Comparison of ENCODE assay signal across 15 mouse cellular contexts in genomic region chr19:45065226-45065625, GRCm38 (mm10). TPM values are rescaled to one million over a fixed set of nuclear protein-coding genes. Genes with fewer than 3 reads are reported as not detected.
DNase-seq lines count a peak whose midpoint lies in the region; ATAC-seq and TF ChIP-seq lines count a peak whose summit lies in the region.
"Had no signal": no experiment of that assay in that cellular context is flagged by ENCODE, and none has a peak within 500 bp of the region (broad histone marks: within the 10 kb centered on the region; RNA-seq: fewer than 3 reads in every experiment).

No protein-coding gene starts in this region.

- no peak for DNase-seq in kidney, adult 11 months
- no peak for DNase-seq in G1E (ENCODE audit: low spot score)
- no peak for DNase-seq in heart, adult 18-20 months
- no peak for DNase-seq in thymus, adult 2 months
- DNase-seq: cerebellum, postnatal 25 days; gastrocnemius, postnatal 14 days; lung, postnatal 36 days had no signal

- no peak overlapping the region for H3K27ac ChIP-seq in kidney, embryonic 15.5 days
- no peak overlapping the region for H3K27ac ChIP-seq in ES-Bruce4 (ENCODE audit: insufficient read depth, low read length)
- no peak overlapping the region for H3K27ac ChIP-seq in midbrain, embryonic 16.5 days (ENCODE audit: low read length)
- H3K27ac ChIP-seq in thymus, adult 2 months (ENCODE audit: control insufficient read depth, insufficient read depth, low read length), result no peak overlapping the region
- H3K27ac ChIP-seq: midbrain, embryonic 12.5 days had no signal

- no peak for TF ChIP-seq CTCF in ES-Bruce4 (IDR thresholded peaks at IDR 0.05; ENCODE audit: low read depth, low read length)
- no peak for TF ChIP-seq CTCF in G1E (IDR thresholded peaks at IDR 0.05; ENCODE audit: low read depth, low read length)
- TF ChIP-seq CTCF in thymus, adult 2 months (IDR thresholded peaks at IDR 0.05; ENCODE audit: borderline replicate concordance, control insufficient read depth, extremely low read depth, insufficient read depth, low read length, poor library complexity), result no peak

- no peaks in the 10 kb centered on the region for H3K9me3 ChIP-seq in kidney, embryonic 15.5 days (replicated peaks)
- H3K9me3 ChIP-seq in ES-Bruce4 (replicated peaks; ENCODE audit: control insufficient read depth, insufficient read depth, low read length, poor library complexity, severe bottlenecking), result no peaks in the 10 kb centered on the region
- no peaks in the 10 kb centered on the region for H3K9me3 ChIP-seq in G1E (replicated peaks)
- H3K9me3 ChIP-seq in midbrain, embryonic 16.5 days (replicated peaks; ENCODE audit: control insufficient read depth, low read length, poor library complexity, severe bottlenecking), result no peaks in the 10 kb centered on the region
- H3K9me3 ChIP-seq: midbrain, embryonic 12.5 days had no signal

- ATAC-seq in kidney, embryonic 15.5 days (replicated peaks; ENCODE audit: low FRiP score), result no peak
- ATAC-seq in G1E (ENCODE audit: extremely low read depth, insufficient number of reproducible peaks, low FRiP score, poor library complexity, severe bottlenecking), result no peak
- no peak for ATAC-seq in midbrain, embryonic 16.5 days
- ATAC-seq: intestine, postnatal 0 days; Patski had no signal

- no peak for TF ChIP-seq EP300 in ES-Bruce4 (IDR thresholded peaks at IDR 0.05; ENCODE audit: insufficient read depth, low read depth, low read length)

- WGBS in kidney, embryonic 15.5 days, result 5% methylated on average over 21 of the region's 21 CpGs
- WGBS in midbrain, embryonic 16.5 days, result 6% methylated on average over 20 of the region's 21 CpGs
- 72% methylated on average over 21 of the region's 21 CpGs for WGBS in thymus, adult 2 months

- H3K4me1 ChIP-seq in kidney, embryonic 15.5 days, result peaks cover 9% of the 10 kb centered on the region; the same call in 1 of the 2 replicates
- H3K4me1 ChIP-seq in ES-Bruce4 (ENCODE audit: control insufficient read depth, insufficient read depth, low read length) (peaks cover 1% of the 10 kb centered on the region), G1E (ENCODE audit: insufficient read depth, low read depth, low read length) (peaks cover 73% of the 10 kb centered on the region)
- peaks cover 4% of the 10 kb centered on the region; the same call in 1 of the 2 replicates for H3K4me1 ChIP-seq in midbrain, embryonic 16.5 days (ENCODE audit: control insufficient read depth, insufficient read depth, low read length)
- H3K4me1 ChIP-seq in thymus, adult 2 months (replicated peaks; ENCODE audit: control insufficient read depth, insufficient read depth, low read length), result no peaks in the 10 kb centered on the region

- no peaks in the 10 kb centered on the region for H3K36me3 ChIP-seq in kidney, embryonic 15.5 days
- no peaks in the 10 kb centered on the region for H3K36me3 ChIP-seq in ES-Bruce4 (ENCODE audit: control insufficient read depth, insufficient read depth, low read length, poor library complexity, severe bottlenecking)
- no peaks in the 10 kb centered on the region for H3K36me3 ChIP-seq in G1E (replicated peaks)
- H3K36me3 ChIP-seq in midbrain, embryonic 16.5 days (ENCODE audit: control insufficient read depth, insufficient read depth, low read length), result no peaks in the 10 kb centered on the region
- no peaks in the 10 kb centered on the region for H3K36me3 ChIP-seq in thymus, adult 2 months (ENCODE audit: control insufficient read depth, insufficient read depth, low read length)
- H3K36me3 ChIP-seq: midbrain, embryonic 12.5 days had no signal

- H3K4me3 ChIP-seq in kidney, embryonic 15.5 days (replicated peaks), result 0 out of 2 replicates have a peak overlapping the region, but pooled peaks have one; percentile 2
- H3K4me3 ChIP-seq in ES-Bruce4 (ENCODE audit: low read depth, low read length) (peak overlapping the region; percentile 52), G1E (ENCODE audit: low read depth, low read length) (peak overlapping the region; percentile 13; the same call in 1 of the 2 replicates)
- no peak overlapping the region for H3K4me3 ChIP-seq in midbrain, embryonic 16.5 days (ENCODE audit: low read depth, low read length)
- H3K4me3 ChIP-seq in thymus, adult 2 months (ENCODE audit: control insufficient read depth, insufficient read depth, low read length), result no peak overlapping the region
- H3K4me3 ChIP-seq: midbrain, embryonic 12.5 days had no signal

- no peak overlapping the region for H3K4me2 ChIP-seq in kidney, embryonic 15.5 days
- no peak overlapping the region for H3K4me2 ChIP-seq in midbrain, embryonic 16.5 days (ENCODE audit: low read length)
- H3K4me2 ChIP-seq: midbrain, embryonic 12.5 days had no signal

- TF ChIP-seq POLR2A in ES-Bruce4 (IDR thresholded peaks at IDR 0.05; ENCODE audit: insufficient read depth, low read length), result no peak
- no peak for TF ChIP-seq POLR2A in thymus, adult 2 months (IDR thresholded peaks at IDR 0.05; ENCODE audit: control insufficient read depth, extremely low read depth, insufficient read depth, low read length, poor library complexity)

- peak overlapping the region; percentile 7; the same call in 1 of the 2 replicates for H3K9ac ChIP-seq in kidney, embryonic 15.5 days
- H3K9ac ChIP-seq in ES-Bruce4 (ENCODE audit: low read depth, poor library complexity, severe bottlenecking), result peak overlapping the region; percentile 74
- 0 out of 2 replicates have a peak overlapping the region, but pooled peaks have one; percentile 34 for H3K9ac ChIP-seq in midbrain, embryonic 16.5 days (ENCODE audit: low read depth, low read length)
- H3K9ac ChIP-seq: midbrain, embryonic 12.5 days had no signal

- H3K27me3 ChIP-seq in kidney, embryonic 15.5 days, result peaks cover 67% of the 10 kb centered on the region
- no peaks in the 10 kb centered on the region for H3K27me3 ChIP-seq in ES-Bruce4 (ENCODE audit: control insufficient read depth, insufficient read depth, low read length, poor library complexity, severe bottlenecking)
- no peaks in the 10 kb centered on the region for H3K27me3 ChIP-seq in G1E (ENCODE audit: insufficient read depth, low read length)
- peaks cover 34% of the 10 kb centered on the region for H3K27me3 ChIP-seq in midbrain, embryonic 16.5 days (ENCODE audit: control insufficient read depth, insufficient read depth, low read depth, low read length)
- no peaks in the 10 kb centered on the region for H3K27me3 ChIP-seq in thymus, adult 2 months (ENCODE audit: control insufficient read depth, insufficient read depth, low read length)

RNA-seq across cellular contexts. Expression of gene Kazald1, which starts 9.8 kb away (rescaled TPM):
- 13.3 and 20.2 TPM in 2 replicates for polyA plus RNA-seq in kidney, embryonic 15.5 days (2015; fragmentation: Nextera tagmentation; extraction: Ambion mirVana)
- polyA plus RNA-seq in ES-Bruce4 (2011; ENCODE audit: insufficient read depth, insufficient read length, low read depth, missing spikeins) (0.67 and 0.85 TPM in 2 replicates), G1E (2012) (0.39 and 0.41 TPM in 2 replicates)
- total RNA-seq in G1E (2014; fragmentation: Nextera tagmentation) (0.60 TPM in 1 of 2 replicates, not detected in the other), G1E (2017) (0.35 and 0.49 TPM in 2 replicates)
- 1.3 and 1.9 TPM in 2 replicates for polyA plus RNA-seq in midbrain, embryonic 16.5 days (2015; fragmentation: Nextera tagmentation; extraction: Ambion mirVana)
- 1 to 10 TPM; 3.3 to 4.1 TPM for total RNA-seq in heart, adult 18-20 months (2021)
- polyA plus RNA-seq in thymus, adult 2 months (2012; rRNA removed), result 4.6 and 7.9 TPM in 2 replicates
- total RNA-seq: neutrophil, adult 5-6 weeks had no signal

RNA-seq across cellular contexts. Expression of gene Sfxn3, which starts 17.9 kb away (rescaled TPM):
- polyA plus RNA-seq in kidney, embryonic 15.5 days (2015; fragmentation: Nextera tagmentation; extraction: Ambion mirVana), result 20.2 and 24.4 TPM in 2 replicates
- polyA plus RNA-seq in ES-Bruce4 (2011; ENCODE audit: insufficient read depth, insufficient read length, low read depth, missing spikeins) (13.4 and 15.6 TPM in 2 replicates), G1E (2012) (4.4 and 6.7 TPM in 2 replicates)
- total RNA-seq in G1E (2014; fragmentation: Nextera tagmentation) (26.1 and 34.6 TPM in 2 replicates), G1E (2017) (7.4 TPM in 2 replicates)
- polyA plus RNA-seq in midbrain, embryonic 16.5 days (2015; fragmentation: Nextera tagmentation; extraction: Ambion mirVana), result 95.9 and 101 TPM in 2 replicates
- 1 to 10 TPM; 7.8 to 8.9 TPM for total RNA-seq in heart, adult 18-20 months (2021)
- polyA plus RNA-seq in thymus, adult 2 months (2012; rRNA removed), result 46.9 and 61.1 TPM in 2 replicates

RNA-seq across cellular contexts. Expression of gene Pdzd7, which starts 19.7 kb away (rescaled TPM):
- polyA plus RNA-seq in kidney, embryonic 15.5 days (2015; fragmentation: Nextera tagmentation; extraction: Ambion mirVana), result 0.78 and 1.1 TPM in 2 replicates
- polyA plus RNA-seq in ES-Bruce4 (2011; ENCODE audit: insufficient read depth, insufficient read length, low read depth, missing spikeins) (0.97 and 1.3 TPM in 2 replicates), G1E (2012) (0.02 and 0.04 TPM in 2 replicates)
- total RNA-seq in G1E (2014; fragmentation: Nextera tagmentation) (not detected in 2 replicates), G1E (2017) (0.05 TPM in 1 of 2 replicates, not detected in the other)
- polyA plus RNA-seq in midbrain, embryonic 16.5 days (2015; fragmentation: Nextera tagmentation; extraction: Ambion mirVana), result 2.9 and 3.9 TPM in 2 replicates
- total RNA-seq in heart, adult 18-20 months (2021), result not detected
- 0.33 and 0.47 TPM in 2 replicates for polyA plus RNA-seq in thymus, adult 2 months (2012; rRNA removed)
- total RNA-seq: neutrophil, adult 5-6 weeks had no signal
- polyA plus RNA-seq: liver, embryonic 16.5 days had no signal

RNA-seq across cellular contexts. Expression of gene Lzts2, which starts 51.0 kb away (rescaled TPM):
- 66.6 and 72.8 TPM in 2 replicates for polyA plus RNA-seq in kidney, embryonic 15.5 days (2015; fragmentation: Nextera tagmentation; extraction: Ambion mirVana)
- 39.9 and 48.2 TPM in 2 replicates for polyA plus RNA-seq in ES-Bruce4 (2011; ENCODE audit: insufficient read depth, insufficient read length, low read depth, missing spikeins)
- 25.6 and 32.7 TPM in 2 replicates for total RNA-seq in G1E (2014; fragmentation: Nextera tagmentation)
- 21.7 and 28.5 TPM in 2 replicates for total RNA-seq in G1E (2017)
- polyA plus RNA-seq in G1E (2012), result 122 and 157 TPM in 2 replicates
- polyA plus RNA-seq in midbrain, embryonic 16.5 days (2015; fragmentation: Nextera tagmentation; extraction: Ambion mirVana), result 15.5 and 17.2 TPM in 2 replicates
- total RNA-seq in heart, adult 18-20 months (2021), result 10 to 100 TPM; 55.3 to 58.9 TPM
- 37.6 and 41.2 TPM in 2 replicates for polyA plus RNA-seq in thymus, adult 2 months (2012; rRNA removed)

RNA-seq across cellular contexts. Expression of gene Mrpl43, which starts 59.0 kb away (rescaled TPM):
- polyA plus RNA-seq in kidney, embryonic 15.5 days (2015; fragmentation: Nextera tagmentation; extraction: Ambion mirVana), result 71.9 and 73.5 TPM in 2 replicates
- polyA plus RNA-seq in ES-Bruce4 (2011; ENCODE audit: insufficient read depth, insufficient read length, low read depth, missing spikeins) (32.5 and 34.0 TPM in 2 replicates), G1E (2012) (91.6 and 94.7 TPM in 2 replicates)
- total RNA-seq in G1E (2014; fragmentation: Nextera tagmentation) (35.6 and 41.8 TPM in 2 replicates), G1E (2017) (39.7 and 42.2 TPM in 2 replicates)
- 88.6 and 92.9 TPM in 2 replicates for polyA plus RNA-seq in midbrain, embryonic 16.5 days (2015; fragmentation: Nextera tagmentation; extraction: Ambion mirVana)
- 10 to 100 TPM; 54.3 to 58.2 TPM for total RNA-seq in heart, adult 18-20 months (2021)
- polyA plus RNA-seq in thymus, adult 2 months (2012; rRNA removed), result 121 and 137 TPM in 2 replicates

Comparison
In these comparisons a context has a peak if more than half of its experiments do, and no peak if none do; other contexts are left out.
1. H3K4me3 ChIP-seq: peak in kidney, embryonic 15.5 days (single experiment), ES-Bruce4 (single experiment) and G1E (single experiment); none in midbrain, embryonic 16.5 days (single experiment) and thymus, adult 2 months (single experiment).
2. H3K9ac ChIP-seq: peak in every context shown above with its lines; median percentile 74 in ES-Bruce4; 34 in midbrain, embryonic 16.5 days; 7 in kidney, embryonic 15.5 days.